Mouse (Mus musculus) left cerebral cortex, postnatal 25 days (tissue): ENCODE data around the gene Krt222. TPM values are rescaled to one million over a fixed set of nuclear protein-coding genes. Genes with fewer than 3 reads are reported as not detected.
"Not testable (repeated sequence)": the region's sequence is repeated elsewhere in the genome, so short reads cannot be mapped to it uniquely, and the experiment has no call there.

Experiments used
- DNase-seq, 2 experiments: peaks; one replicate each; pipeline ENCODE4 v3.0.0; 2022; ENCODE audit warnings: low spot score in 2 of 2, mixed read lengths in 1 of 2
- intact Hi-C: fragments of 180-260 bp; cut with DNase I; formaldehyde crosslinking; loops from one replicate; pipeline ENCODE4 v1.15.1; 2025
- total RNA-seq, 2 experiments: library from RNA; stranded (reverse); gene quantifications; 2 replicates each; pipeline ENCODE4 v1.2.3; 2021

Gene Krt222
- total RNA-seq, result 10 to 100 TPM; 26.3 to 27.0 TPM

- DNase-seq, result peak; percentile 50 to 66
- intact Hi-C loops, result no loop called here
Measured at GRCm38 (mm10) chr11:99243820-99244374, at the start of gene Krt222. Gene Krt222 (minus strand): TSS chr11:99244085.

GRCm38 (mm10) chr11:99292846-99293245, 49.0 kb upstream of the Krt222 start:
- DNase-seq, result peak; percentile 30 to 57
- intact Hi-C loops, result loop anchor here (2.0 to 10.0 kb wide), 3 partner anchors 44 to 308 kb away; partner anchors contain the start of gene Gjd3

- intact Hi-C loops, result no loop called here
- no peak for DNase-seq
Measured at GRCm38 (mm10) chr11:99284833-99285312, 41.0 kb upstream of the Krt222 start, which contains the start of gene Krt24. Gene Krt24 (minus strand): TSS chr11:99285262.

- intact Hi-C loops, result no loop called here
- DNase-seq, result no peak
Measured at GRCm38 (mm10) chr11:99284011-99284410, 40.1 kb upstream of the Krt222 start.

GRCm38 (mm10) chr11:99283334-99283733, 39.4 kb upstream of the Krt222 start:
- DNase-seq, result no peak
- intact Hi-C loops, result no loop called here

GRCm38 (mm10) chr11:99281116-99281515, 37.2 kb upstream of the Krt222 start:
- DNase-seq, result no peak
- intact Hi-C loops, result no loop called here

- intact Hi-C loops, result no loop called here
- no peak for DNase-seq
Measured at GRCm38 (mm10) chr11:99279986-99280385, 36.1 kb upstream of the Krt222 start.

GRCm38 (mm10) chr11:99276786-99277185, 32.9 kb upstream of the Krt222 start:
- DNase-seq, result no peak
- intact Hi-C loops, result no loop called here

GRCm38 (mm10) chr11:99275624-99276023, 31.7 kb upstream of the Krt222 start:
- intact Hi-C loops, result no loop called here
- no peak for DNase-seq

- no peak for DNase-seq
- intact Hi-C loops, result no loop called here
Measured at GRCm38 (mm10) chr11:99272721-99273120, 28.8 kb upstream of the Krt222 start.

- intact Hi-C loops, result no loop called here
- DNase-seq, result no peak
Measured at GRCm38 (mm10) chr11:99269192-99269591, 25.3 kb upstream of the Krt222 start.

GRCm38 (mm10) chr11:99265796-99266195, 21.9 kb upstream of the Krt222 start:
- DNase-seq, result peak in 1 of 2 experiments; percentile 33
- intact Hi-C loops, result no loop called here

- intact Hi-C loops, result no loop called here
- peak; percentile 73 to 95 for DNase-seq
Measured at GRCm38 (mm10) chr11:99265220-99265619, 21.3 kb upstream of the Krt222 start.

- DNase-seq, result no peak
- intact Hi-C loops, result no loop called here
Measured at GRCm38 (mm10) chr11:99256213-99256612, 12.3 kb upstream of the Krt222 start.

GRCm38 (mm10) chr11:99255316-99255715, 11.4 kb upstream of the Krt222 start:
- no peak for DNase-seq
- intact Hi-C loops, result no loop called here

GRCm38 (mm10) chr11:99253893-99254292, 10.0 kb upstream of the Krt222 start:
- DNase-seq, result no peak
- intact Hi-C loops, result no loop called here

GRCm38 (mm10) chr11:99252671-99253070, 8.8 kb upstream of the Krt222 start:
- intact Hi-C loops, result no loop called here
- no peak for DNase-seq

GRCm38 (mm10) chr11:99250666-99251065, 6.8 kb upstream of the Krt222 start:
- DNase-seq, result no peak
- intact Hi-C loops, result no loop called here

- peak; percentile 57 to 75 for DNase-seq
- intact Hi-C loops, result no loop called here
Measured at GRCm38 (mm10) chr11:99250241-99250640, 6.4 kb upstream of the Krt222 start.

GRCm38 (mm10) chr11:99249115-99249514, 5.2 kb upstream of the Krt222 start:
- no peak for DNase-seq
- intact Hi-C loops, result loop anchor here (2.0 kb wide), 1 partner anchor 44 kb away; no protein-coding TSS in a partner anchor

- DNase-seq, result no peak
- intact Hi-C loops, result loop anchor here (2.0 kb wide), 1 partner anchor 45 kb away; no protein-coding TSS in a partner anchor
Measured at GRCm38 (mm10) chr11:99247916-99248315, 4.0 kb upstream of the Krt222 start.

GRCm38 (mm10) chr11:99244519-99244918, 634 bp upstream of the Krt222 start:
- DNase-seq, intact Hi-C loops: not testable (repeated sequence)
